Mouse (Mus musculus): ENCODE results near the gene Slc1a5.
A peak's percentile ranks its signal among the peaks of the same experiment; 100 is the strongest.

Slc1a5 gene

GRCm38 (mm10) chr7:16819794-16820193, 38.7 kb downstream of the Slc1a5 start:
- no peak for DNase-seq (ENCODE audit: low read depth, low spot score)

DNA sequence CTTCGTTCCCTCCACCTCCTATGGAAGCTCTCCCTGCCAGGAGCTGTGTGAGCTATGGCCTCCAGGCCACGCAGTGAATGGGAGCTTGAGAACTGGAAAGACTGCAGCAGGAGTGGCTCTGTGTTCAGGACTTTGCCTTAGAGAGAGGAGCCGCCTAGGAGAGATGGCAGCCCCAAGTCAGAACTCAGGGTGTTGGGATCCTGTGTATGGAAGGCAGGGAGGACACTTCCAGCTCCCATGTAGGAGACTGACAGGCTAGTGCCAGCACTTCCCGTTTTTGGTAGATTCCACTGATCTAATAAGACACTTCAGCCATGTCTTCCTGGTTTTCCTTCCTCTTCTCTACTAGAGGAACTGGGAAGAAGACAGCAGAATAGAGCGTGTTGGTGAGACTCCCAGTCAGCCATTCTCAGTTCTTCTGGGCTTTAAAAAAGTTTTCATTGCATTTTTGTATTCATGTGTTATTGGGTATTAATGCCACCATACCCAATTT, 39.2 kb downstream of the Slc1a5 start:
- no peak for DNase-seq (ENCODE audit: low read depth, low spot score)

GRCm38 (mm10) chr7:16821091-16821490, 40.0 kb downstream of the Slc1a5 start:
- no peak for DNase-seq (ENCODE audit: low read depth, low spot score)

DNA sequence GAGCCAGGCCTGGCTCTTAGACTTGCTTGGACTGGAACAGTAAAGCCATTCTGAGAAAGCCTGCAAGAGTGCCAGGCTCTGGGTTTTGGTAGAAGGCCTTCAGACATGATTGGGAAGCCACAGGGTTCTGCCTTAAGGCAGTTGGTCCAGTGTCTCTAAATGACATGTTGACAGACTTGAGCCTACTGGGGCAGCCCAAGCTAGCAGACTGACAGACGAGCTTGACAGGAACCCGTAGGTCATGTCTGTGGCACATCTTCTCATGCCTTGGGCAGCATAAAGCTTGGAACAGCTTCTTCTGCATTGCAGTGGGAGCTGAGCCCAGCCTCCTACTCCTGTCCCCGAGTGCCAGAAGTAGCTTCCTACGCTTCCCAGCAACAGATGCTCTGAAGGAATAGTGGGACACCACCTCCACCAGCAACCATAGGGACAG, 40.5 kb downstream of the Slc1a5 start:
- DNase-seq (ENCODE audit: low read depth, low spot score): no peak

DNA sequence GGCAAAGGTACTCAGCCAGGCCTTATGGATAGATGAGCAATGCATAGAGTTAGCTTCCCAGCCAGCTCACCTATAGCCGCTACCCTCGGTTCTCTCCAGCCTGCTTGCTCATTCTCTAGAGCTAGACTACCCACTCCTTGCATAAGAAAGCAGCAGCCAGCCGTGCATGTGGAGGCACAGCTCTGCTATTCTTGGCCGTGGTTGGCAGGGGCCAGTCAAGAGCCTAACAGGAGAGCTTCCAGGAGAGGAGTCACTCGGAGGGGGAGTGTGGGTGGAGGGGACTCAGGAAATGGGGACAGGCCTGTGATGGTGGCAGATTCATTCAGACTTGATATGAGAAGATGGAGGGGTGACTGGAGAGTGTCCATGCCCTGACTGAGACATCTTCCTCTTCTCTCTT, 42.6 kb downstream of the Slc1a5 start:
- no peak for DNase-seq (ENCODE audit: low read depth, low spot score)

DNA sequence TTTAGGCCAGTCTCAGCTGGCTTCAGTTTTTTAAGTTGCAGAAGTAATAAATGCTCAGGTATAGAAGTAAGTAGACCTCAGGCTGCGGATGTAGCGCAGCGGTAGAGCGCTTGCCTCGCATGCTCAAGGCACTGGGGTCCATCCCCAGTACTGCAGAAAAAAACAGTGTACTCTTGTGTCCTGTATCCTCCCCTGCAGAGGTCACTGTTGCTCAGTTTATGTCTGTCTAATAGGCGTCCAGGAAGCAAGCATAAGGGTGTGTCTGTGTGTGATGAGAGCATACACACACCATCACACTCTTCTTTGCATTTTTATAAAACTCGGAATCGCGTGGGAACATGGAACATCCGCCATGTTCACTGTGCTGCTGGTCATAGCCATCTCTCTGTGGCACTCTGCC, 44.6 kb downstream of the Slc1a5 start:
- no peak for DNase-seq (ENCODE audit: low read depth, low spot score)

- no peak for DNase-seq (ENCODE audit: low read depth, low spot score)
Measured at GRCm38 (mm10) chr7:16826571-16826970, 45.4 kb downstream of the Slc1a5 start.

DNA sequence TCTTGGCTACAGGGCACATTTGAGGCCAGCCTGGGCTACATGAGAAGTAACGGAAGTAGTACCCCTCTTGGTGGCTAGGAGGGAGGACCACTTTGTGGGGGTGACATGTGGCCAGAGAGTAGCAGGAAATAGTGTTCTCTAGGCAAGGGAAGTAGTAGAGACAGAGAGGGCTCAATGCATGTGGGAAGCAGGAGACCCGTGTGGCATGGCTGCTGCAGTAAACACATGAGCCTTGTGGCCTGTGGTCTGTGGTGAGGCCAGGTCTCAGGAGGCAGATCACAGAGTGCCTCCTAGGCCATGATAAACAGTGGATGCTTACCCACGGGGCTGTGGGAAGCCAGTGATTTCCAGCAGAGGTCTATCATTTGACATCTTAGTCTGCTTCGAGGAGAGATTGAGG, 46.1 kb downstream of the Slc1a5 start:
- no peak for DNase-seq (ENCODE audit: low read depth, low spot score)

DNA sequence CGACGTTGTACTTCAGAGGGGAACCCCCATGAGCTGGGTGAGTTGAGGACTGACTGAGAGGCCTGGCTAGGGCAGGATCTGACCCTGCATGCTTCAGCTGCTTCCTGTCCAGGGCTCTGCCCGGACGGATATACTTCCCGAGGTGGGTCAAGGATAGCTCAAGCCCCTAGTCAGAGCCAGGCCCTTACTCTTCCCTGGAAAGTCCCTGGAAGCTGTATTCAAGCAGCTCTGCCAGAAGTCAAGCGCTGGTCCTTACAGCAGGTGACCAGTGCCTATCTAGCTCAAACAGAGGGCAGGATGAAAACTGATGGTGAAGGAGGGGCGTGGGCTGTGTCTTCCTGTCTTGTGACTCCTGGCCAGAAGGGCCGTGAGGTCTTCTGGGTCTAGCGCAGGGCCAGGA, 49.3 kb downstream of the Slc1a5 start:
- DNase-seq (ENCODE audit: low read depth, low spot score): no peak

GRCm38 (mm10) chr7:16837916-16838803, 57.0 kb downstream of the Slc1a5 start:
- no peak for DNase-seq (ENCODE audit: low read depth, low spot score)

DNA sequence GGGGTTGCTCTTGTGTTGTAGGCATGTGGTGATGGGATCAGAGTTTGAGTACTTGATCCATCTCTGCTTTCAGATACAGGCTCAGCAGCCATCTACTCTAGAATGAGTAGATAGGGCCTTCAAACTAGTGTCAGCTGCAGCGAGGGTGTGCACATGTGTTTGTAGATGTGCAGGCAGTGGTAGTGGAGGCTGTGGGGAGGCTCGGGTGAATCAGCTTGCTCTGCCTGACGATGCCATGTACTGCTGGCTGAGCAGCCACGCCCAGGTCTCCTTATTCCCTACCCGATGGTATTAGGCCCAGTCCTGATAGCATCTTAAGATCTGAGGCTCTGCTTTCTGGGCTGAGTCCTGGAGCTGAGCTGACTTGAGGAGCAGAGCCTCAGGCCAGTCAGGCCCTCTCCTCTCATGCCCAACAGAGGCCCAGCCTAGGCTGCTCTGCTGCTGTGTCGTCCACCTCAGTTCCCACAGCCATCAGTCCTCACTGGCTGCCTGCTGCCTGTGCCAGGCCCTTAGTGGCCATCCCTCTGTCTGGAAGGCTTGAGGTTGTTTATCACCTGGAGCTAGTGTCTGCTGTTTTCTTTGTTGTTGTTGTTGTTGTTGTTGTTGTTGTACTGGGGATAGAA, 57.8 kb downstream of the Slc1a5 start:
- no peak for DNase-seq (ENCODE audit: low read depth, low spot score)

DNA sequence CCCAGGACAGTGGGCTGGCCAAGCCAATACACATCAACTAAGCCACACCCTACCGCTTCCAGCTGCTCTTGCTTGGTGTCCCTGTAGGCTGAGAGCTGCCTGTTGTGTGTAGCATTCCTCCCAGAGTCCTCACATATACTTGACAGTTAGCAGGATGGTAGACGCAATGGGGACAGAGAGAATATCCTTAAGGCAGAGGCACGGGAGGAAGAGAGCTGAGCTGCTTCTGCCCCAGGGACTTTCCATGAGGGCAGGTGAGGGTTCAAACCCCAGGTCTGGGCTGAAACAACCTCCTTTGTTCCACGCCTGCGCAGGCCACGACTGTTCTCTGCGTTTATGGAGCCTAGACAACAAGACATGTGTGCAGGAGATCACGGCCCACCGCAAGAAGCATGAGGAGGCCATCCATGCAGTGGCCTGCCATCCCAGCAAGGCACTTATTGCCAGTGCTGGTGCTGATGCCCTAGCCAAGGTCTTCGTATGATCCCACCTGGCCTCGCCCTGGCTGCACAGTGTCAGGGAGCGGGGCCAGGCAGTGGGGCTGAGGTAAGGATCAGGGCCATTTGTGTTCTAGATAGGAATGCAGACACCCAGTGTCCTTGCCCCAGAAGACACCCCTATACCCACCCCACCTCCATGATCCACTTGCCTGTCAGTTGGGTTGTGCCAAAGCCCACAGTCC, 58.4 kb downstream of the Slc1a5 start:
- DNase-seq (ENCODE audit: low read depth, low spot score): no peak

DNA sequence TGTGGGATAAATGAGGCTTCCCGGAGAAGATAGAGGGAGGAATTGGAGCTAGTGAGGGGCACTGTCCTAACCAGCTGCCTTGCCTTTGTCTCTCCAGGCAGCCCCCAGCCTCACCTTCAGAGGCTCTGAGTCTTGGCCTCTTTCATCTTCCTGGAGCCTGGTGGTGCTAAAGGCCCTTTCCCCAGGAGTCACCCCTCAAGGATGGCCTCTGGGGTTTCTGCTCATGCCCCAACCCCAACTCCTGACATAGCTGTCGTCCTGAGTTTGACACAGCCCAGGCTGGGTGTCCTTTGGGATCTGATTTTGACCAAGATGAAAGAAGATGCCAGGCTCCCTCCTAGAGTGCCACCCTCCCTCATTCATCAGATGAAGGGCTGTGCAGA, 59.0 kb downstream of the Slc1a5 start:
- no peak for DNase-seq (ENCODE audit: low read depth, low spot score)

- DNase-seq (ENCODE audit: low read depth, low spot score): no peak
Measured at GRCm38 (mm10) chr7:16841078-16841477, 59.9 kb downstream of the Slc1a5 start.

DNA sequence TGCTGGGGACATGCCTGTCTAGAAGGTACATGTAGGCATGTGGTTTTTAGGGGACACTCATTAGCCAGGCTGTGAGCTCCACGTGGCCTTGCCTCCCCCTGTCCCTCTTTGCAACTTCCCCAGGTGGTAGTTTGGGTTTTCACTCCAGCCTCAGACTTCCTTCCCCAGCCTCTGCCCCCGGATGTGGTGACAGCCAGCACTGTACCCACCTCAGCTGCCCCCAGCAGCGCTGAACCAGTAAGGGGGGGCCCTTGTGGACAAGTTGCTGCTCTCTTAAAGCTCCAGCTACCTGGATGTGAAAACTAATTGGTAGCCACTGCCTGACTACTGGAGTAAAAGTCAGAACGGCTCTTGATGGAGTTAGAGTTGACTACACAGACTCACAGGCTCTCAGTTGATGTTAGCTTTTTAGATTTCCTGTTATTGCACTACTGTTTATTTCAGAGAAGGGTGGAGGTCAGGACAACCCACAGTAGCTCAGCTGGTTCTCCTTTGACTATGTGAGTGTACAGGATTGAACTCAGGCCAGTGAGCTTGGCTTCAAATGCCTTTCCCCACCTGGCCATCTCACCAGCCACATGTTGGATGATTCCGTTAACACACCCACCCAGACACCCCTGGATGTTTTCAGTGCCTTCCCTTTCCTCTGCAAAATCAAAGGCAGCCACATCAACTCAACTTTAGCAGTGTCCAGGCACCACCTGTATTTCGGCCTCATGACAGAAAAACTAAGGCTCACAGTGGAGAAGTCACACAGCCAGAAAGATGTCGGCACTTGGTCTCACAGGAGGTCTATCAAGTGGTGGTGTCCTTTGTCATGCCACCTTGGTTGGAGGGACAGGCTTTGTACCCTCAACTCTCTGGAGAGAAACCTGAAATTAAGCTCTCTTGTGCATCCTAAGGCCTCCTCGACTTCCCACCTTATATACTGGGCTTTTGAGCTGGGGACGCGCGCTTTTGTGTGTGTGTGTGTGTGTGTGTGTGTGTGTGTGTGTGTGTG, 60.7 kb downstream of the Slc1a5 start:
- DNase-seq (ENCODE audit: low read depth, low spot score): no peak

DNA sequence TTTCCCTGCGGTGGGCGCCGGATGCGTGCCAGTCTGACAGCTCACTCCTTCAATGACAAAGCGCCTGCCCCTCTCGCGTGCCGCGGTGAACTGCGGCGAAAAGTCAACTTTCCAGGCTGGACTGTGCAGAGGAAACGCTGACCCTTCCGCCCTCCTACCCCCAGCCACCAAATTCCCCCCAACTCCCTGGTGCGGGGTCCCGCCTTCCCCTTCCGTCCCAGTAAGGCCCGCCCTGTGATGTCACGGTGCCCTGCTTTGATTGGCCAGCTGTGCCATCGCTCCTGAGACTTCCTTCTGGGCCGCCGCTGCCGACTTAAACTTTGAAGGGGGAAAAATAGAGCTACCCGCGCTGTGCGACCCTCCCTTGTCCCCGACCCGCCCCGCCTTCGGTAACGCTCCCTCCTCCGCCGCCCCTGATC, 61.5 kb downstream of the Slc1a5 start, which contains the start of gene Prkd2:
Prkd2 (plus strand) TSS at position 258 of the 419 bp plus-strand sequence.
- peak; percentile 60 for DNase-seq (ENCODE audit: low read depth, low spot score)

GRCm38 (mm10) chr7:16843441-16844171, 62.5 kb downstream of the Slc1a5 start:
- DNase-seq (ENCODE audit: low read depth, low spot score): no peak

DNA sequence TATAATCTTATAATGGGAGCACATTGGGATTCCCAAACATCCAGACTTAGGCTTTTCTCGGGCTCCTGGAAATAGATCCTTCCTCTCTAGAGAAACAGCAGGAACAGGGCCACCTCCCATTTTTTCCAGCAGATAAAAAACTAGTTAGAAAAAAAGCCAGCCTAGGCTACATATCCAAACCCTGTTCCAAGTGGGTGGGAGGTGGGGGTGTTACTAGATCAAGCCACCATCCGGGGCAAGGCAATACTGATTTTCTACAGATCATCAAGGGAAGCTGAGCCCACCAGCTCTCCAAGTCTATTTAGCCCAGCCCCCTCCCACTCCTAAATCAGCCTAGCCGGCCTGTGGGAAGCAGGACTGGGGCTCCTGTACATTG, 63.5 kb downstream of the Slc1a5 start:
- no peak for DNase-seq (ENCODE audit: low read depth, low spot score)

- no peak for DNase-seq (ENCODE audit: low read depth, low spot score)
Measured at GRCm38 (mm10) chr7:16845072-16845819, 64.1 kb downstream of the Slc1a5 start.

- DNase-seq (ENCODE audit: low read depth, low spot score): no peak
Measured at GRCm38 (mm10) chr7:16845820-16846167, 64.7 kb downstream of the Slc1a5 start.

Data from retina, adult 2 months (tissue).